Mouse (Mus musculus): ENCODE measurements around the gene Ccdc33. TPM values are rescaled to one million over a fixed set of nuclear protein-coding genes. Genes with fewer than 3 reads are reported as not detected.

Gene Ccdc33
- total RNA-seq (2021) = under 1 TPM; 0.43 to 0.47 TPM

- no peak for DNase-seq (ENCODE audit: extremely low spot score in 1 of 2, low spot score in 2 of 2)
- intact Hi-C loops (cut with DNase I) = no loop called here
These were observed at the start of gene Ccdc33 for GRCm38 (mm10) chr9:58118671-58119070. TSS of gene Ccdc33 (minus strand) at chr9:58118823.

GRCm38 (mm10) chr9:58165779-58166178 is 47.2 kb upstream of the Ccdc33 start:
- no peak for DNase-seq (ENCODE audit: extremely low spot score in 1 of 2, low spot score in 2 of 2)
- intact Hi-C loops (cut with DNase I) = no loop called here

- no peak for DNase-seq (ENCODE audit: extremely low spot score in 1 of 2, low spot score in 2 of 2)
- intact Hi-C loops (cut with DNase I) = no loop called here
These were observed 44.5 kb upstream of the Ccdc33 start for GRCm38 (mm10) chr9:58163146-58163545.

GRCm38 (mm10) chr9:58162173-58162572 is 43.5 kb upstream of the Ccdc33 start:
- intact Hi-C loops (cut with DNase I) = no loop called here
- DNase-seq (ENCODE audit: extremely low spot score in 1 of 2, low spot score in 2 of 2) = no peak

- intact Hi-C loops (cut with DNase I) = no loop called here
- DNase-seq (ENCODE audit: extremely low spot score in 1 of 2, low spot score in 2 of 2) = no peak
These were observed 41.7 kb upstream of the Ccdc33 start for GRCm38 (mm10) chr9:58160315-58160714.

- DNase-seq (ENCODE audit: extremely low spot score in 1 of 2, low spot score in 2 of 2) = no peak
- intact Hi-C loops (cut with DNase I) = no loop called here
These were observed 41.2 kb upstream of the Ccdc33 start for GRCm38 (mm10) chr9:58159855-58160254.

GRCm38 (mm10) chr9:58158541-58159311 is 40.1 kb upstream of the Ccdc33 start:
- DNase-seq (ENCODE audit: extremely low spot score in 1 of 2, low spot score in 2 of 2) = peak in 1 of 2 experiments; percentile 73
- intact Hi-C loops (cut with DNase I) = no loop called here

- intact Hi-C loops (cut with DNase I) = no loop called here
- no peak for DNase-seq (ENCODE audit: extremely low spot score in 1 of 2, low spot score in 2 of 2)
These were observed 39.2 kb upstream of the Ccdc33 start for GRCm38 (mm10) chr9:58157838-58158237.

- no peak for DNase-seq (ENCODE audit: extremely low spot score in 1 of 2, low spot score in 2 of 2)
- intact Hi-C loops (cut with DNase I) = no loop called here
These were observed 38.4 kb upstream of the Ccdc33 start for GRCm38 (mm10) chr9:58156819-58157560.

- intact Hi-C loops (cut with DNase I) = no loop called here
- peak in 1 of 2 experiments; percentile 86 for DNase-seq (ENCODE audit: extremely low spot score in 1 of 2, low spot score in 2 of 2)
These were observed 36.7 kb upstream of the Ccdc33 start for GRCm38 (mm10) chr9:58155366-58155765.

- intact Hi-C loops (cut with DNase I) = no loop called here
- DNase-seq (ENCODE audit: extremely low spot score in 1 of 2, low spot score in 2 of 2) = no peak
These were observed 34.5 kb upstream of the Ccdc33 start for GRCm38 (mm10) chr9:58153095-58153494.

GRCm38 (mm10) chr9:58150733-58151361 is 32.2 kb upstream of the Ccdc33 start:
- intact Hi-C loops (cut with DNase I) = no loop called here
- no peak for DNase-seq (ENCODE audit: extremely low spot score in 1 of 2, low spot score in 2 of 2)

GRCm38 (mm10) chr9:58148806-58149205 is 30.2 kb upstream of the Ccdc33 start:
- DNase-seq (ENCODE audit: extremely low spot score in 1 of 2, low spot score in 2 of 2) = no peak
- intact Hi-C loops (cut with DNase I) = no loop called here

GRCm38 (mm10) chr9:58145417-58145816 is 26.8 kb upstream of the Ccdc33 start:
- intact Hi-C loops (cut with DNase I) = no loop called here
- DNase-seq (ENCODE audit: extremely low spot score in 1 of 2, low spot score in 2 of 2) = no peak

- no peak for DNase-seq (ENCODE audit: extremely low spot score in 1 of 2, low spot score in 2 of 2)
- intact Hi-C loops (cut with DNase I) = no loop called here
These were observed 26.0 kb upstream of the Ccdc33 start for GRCm38 (mm10) chr9:58144664-58145063.

- no peak for DNase-seq (ENCODE audit: extremely low spot score in 1 of 2, low spot score in 2 of 2)
- intact Hi-C loops (cut with DNase I) = no loop called here
These were observed 24.8 kb upstream of the Ccdc33 start for GRCm38 (mm10) chr9:58143419-58143818.

GRCm38 (mm10) chr9:58139947-58140346 is 21.3 kb upstream of the Ccdc33 start:
- DNase-seq (ENCODE audit: extremely low spot score in 1 of 2, low spot score in 2 of 2) = peak in 1 of 2 experiments; percentile 89
- intact Hi-C loops (cut with DNase I) = no loop called here

GRCm38 (mm10) chr9:58135921-58136321 is 17.3 kb upstream of the Ccdc33 start:
- intact Hi-C loops (cut with DNase I) = no loop called here
- no peak for DNase-seq (ENCODE audit: extremely low spot score in 1 of 2, low spot score in 2 of 2)

GRCm38 (mm10) chr9:58134906-58135305 is 16.3 kb upstream of the Ccdc33 start:
- no peak for DNase-seq (ENCODE audit: extremely low spot score in 1 of 2, low spot score in 2 of 2)
- intact Hi-C loops (cut with DNase I) = no loop called here
